Mouse (Mus musculus) heart, embryonic 14.5 days (tissue): ENCODE results near the gene Mfap1a. TPM values are rescaled to one million over a fixed set of nuclear protein-coding genes. Genes with fewer than 3 reads are reported as not detected.

Experiments used
- ATAC-seq: fragments of 200-750 bp; cut with Nextera tagmentation; 2 replicates; pipeline ENCODE4 v1.8.0; 2017; ENCODE audit warnings: low read depth, moderate TSS enrichment; ENCODE audit not compliant: insufficient number of reproducible peaks, insufficient read depth, low FRiP score
- H3K27ac ChIP-seq, 2 experiments: fragments of 200-500 bp in 1 of 2; fragments of 300-500 bp in 1 of 2; sonication (generic) in 1 of 2; replicated peaks in 1 of 2; 2 replicates each; pipeline ENCODE4 v1.5.1; 2012 to 2014; ENCODE audit warnings: low read depth in 2 of 2, low read length in 2 of 2, control low read depth in 1 of 2, mild to moderate bottlenecking in 1 of 2, mixed read lengths in 1 of 2; ENCODE audit not compliant: control insufficient read depth in 1 of 2, insufficient read depth in 1 of 2
- H3K27me3 ChIP-seq: fragments of 300-500 bp; sonication (generic); 2 replicates; pipeline ENCODE4 v1.6.1; 2014; ENCODE audit warnings: mild to moderate bottlenecking, low read length, control low read depth; ENCODE audit not compliant: control insufficient read depth, insufficient read depth
- H3K36me3 ChIP-seq: fragments of 300-500 bp; sonication (generic); 2 replicates; pipeline ENCODE4 v1.6.1; 2014; ENCODE audit warnings: mild to moderate bottlenecking, control low read depth, low read length, mixed read lengths; ENCODE audit not compliant: control insufficient read depth, insufficient read depth
- H3K4me1 ChIP-seq, 2 experiments: fragments of 200-500 bp in 1 of 2; fragments of 300-500 bp in 1 of 2; sonication (generic) in 1 of 2; 2 replicates each; pipeline ENCODE4 v1.6.1; 2012 to 2014; ENCODE audit warnings: low read length in 2 of 2, control low read depth in 1 of 2, mixed read lengths in 1 of 2; ENCODE audit not compliant: control insufficient read depth in 2 of 2, insufficient read depth in 2 of 2
- H3K4me2 ChIP-seq: fragments of 300-500 bp; sonication (generic); 2 replicates; pipeline ENCODE4 v1.6.1; 2014; ENCODE audit warnings: mild to moderate bottlenecking, low read length
- H3K4me3 ChIP-seq, 2 experiments: fragments of 200-500 bp in 1 of 2; fragments of 300-500 bp in 1 of 2; sonication (generic) in 1 of 2; 2 replicates each; pipeline ENCODE4 v1.5.1; 2012 to 2014; ENCODE audit warnings: low read length in 2 of 2, mild to moderate bottlenecking in 2 of 2, control low read depth in 1 of 2, low read depth in 1 of 2, moderate library complexity in 1 of 2; ENCODE audit not compliant: control insufficient read depth in 1 of 2, insufficient read depth in 1 of 2
- H3K9ac ChIP-seq: fragments of 300-500 bp; sonication (generic); 2 replicates; pipeline ENCODE4 v1.6.1; 2014; ENCODE audit warnings: mild to moderate bottlenecking, low read length
- H3K9me3 ChIP-seq: fragments of 300-500 bp; sonication (generic); 2 replicates; pipeline ENCODE4 v1.6.1; 2016; ENCODE audit warnings: low read length, control low read depth; ENCODE audit not compliant: control insufficient read depth
- WGBS: fragments of 180-500 bp; shearing (Covaris S2); extraction: QIAGEN DNeasy Blood & Tissue Kit; methylation state at CpG from one replicate; pipeline ENCODE4 v1.1.7; 2014; 5-methylcytosine and 5-hydroxymethylcytosine counted together
- polyA plus RNA-seq: library from polyadenylated mRNA; unstranded; fragments of >200 nt; fragmentation: Nextera tagmentation; extraction: Ambion mirVana; gene quantifications from 2 replicates; pipeline ENCODE4 v1.2.1, GENCODE M21; 2014

The Mfap1a gene
- polyA plus RNA-seq, 1 experiment from 2014 or later: 18.3 TPM

DNA sequence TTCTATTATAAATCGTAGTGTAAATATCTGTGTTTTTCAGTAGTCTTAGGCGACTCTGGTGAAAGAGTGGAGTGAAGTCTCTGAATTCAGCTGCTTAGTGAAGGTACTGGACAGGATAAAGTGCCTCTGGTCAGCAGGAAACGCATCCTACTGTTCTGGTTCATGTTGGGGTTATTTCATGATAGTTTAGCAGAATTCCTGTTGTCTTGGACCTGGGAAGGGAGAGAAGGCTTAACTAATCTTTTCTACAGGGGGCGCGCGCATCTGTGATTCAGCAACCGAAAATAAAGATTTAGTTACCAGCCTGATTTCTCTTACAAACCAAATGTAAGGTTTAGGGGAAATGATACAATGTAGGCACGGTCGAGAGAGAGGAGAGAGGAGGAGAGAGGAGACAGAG is 58.3 kb downstream of the Mfap1a start:
- H3K4me1 ChIP-seq: peaks cover 10 to 34% of the 10 kb centered on the region in 2 experiments
- H3K36me3 ChIP-seq: peaks cover 22% of the 10 kb centered on the region
- peak overlapping the region; percentile 81 for H3K4me2 ChIP-seq
- 13% methylated on average over 9 of the region's 9 CpGs for WGBS
- H3K27ac ChIP-seq: peak overlapping the region; percentile 98 to 99
- H3K9ac ChIP-seq: peak overlapping the region; percentile 80
- no peaks in the 10 kb centered on the region for H3K27me3 ChIP-seq
- no peaks in the 10 kb centered on the region for H3K9me3 ChIP-seq
- peak overlapping the region; percentile 48 to 57; a peak in 3 of 4 replicates for H3K4me3 ChIP-seq
- ATAC-seq: no peak

- 89% methylated on average over 3 of the region's 3 CpGs for WGBS
- no peak overlapping the region for H3K4me3 ChIP-seq
- H3K36me3 ChIP-seq: peaks cover 11% of the 10 kb centered on the region
- no peak overlapping the region for H3K9ac ChIP-seq
- no peaks in the 10 kb centered on the region for H3K27me3 ChIP-seq
- H3K4me1 ChIP-seq: peaks cover 12 to 33% of the 10 kb centered on the region in 2 experiments
- no peaks in the 10 kb centered on the region for H3K9me3 ChIP-seq
- H3K27ac ChIP-seq: no peak overlapping the region
- H3K4me2 ChIP-seq: no peak overlapping the region
- ATAC-seq: no peak
Observed at GRCm38 (mm10) chr2:121447006-121447405, 59.5 kb downstream of the Mfap1a start.

- no peak overlapping the region for H3K4me2 ChIP-seq
- peaks cover 15 to 34% of the 10 kb centered on the region in 2 experiments for H3K4me1 ChIP-seq
- H3K27me3 ChIP-seq: no peaks in the 10 kb centered on the region
- no peak for ATAC-seq
- no peak overlapping the region for H3K9ac ChIP-seq
- no peak overlapping the region for H3K4me3 ChIP-seq
- 71% methylated on average over 4 of the region's 4 CpGs for WGBS
- no peak overlapping the region for H3K27ac ChIP-seq
- peaks cover 8% of the 10 kb centered on the region for H3K36me3 ChIP-seq
- H3K9me3 ChIP-seq: no peaks in the 10 kb centered on the region
Observed at GRCm38 (mm10) chr2:121446506-121446905, 60.0 kb downstream of the Mfap1a start.

DNA sequence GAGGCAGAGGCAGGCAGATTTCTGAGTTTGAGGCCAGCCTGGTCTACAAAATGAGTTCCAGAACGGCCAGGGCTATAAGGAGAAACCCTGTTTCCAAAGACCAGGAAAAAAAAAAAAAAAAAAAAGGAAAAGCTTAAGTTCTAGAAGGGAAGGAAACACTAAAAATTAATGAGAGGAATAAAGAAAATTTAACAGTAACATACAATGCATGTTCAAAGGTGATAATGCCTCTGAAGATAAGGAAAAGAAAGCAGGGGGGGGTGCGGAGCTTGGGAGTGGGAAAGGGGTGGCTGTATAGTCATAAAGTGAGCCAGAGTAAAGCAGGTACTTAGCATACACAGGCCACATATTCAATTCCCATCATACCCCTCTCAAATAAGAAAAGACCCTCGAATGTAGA is 61.3 kb downstream of the Mfap1a start:
- ATAC-seq: no peak
- 79% methylated on average over 3 of the region's 3 CpGs for WGBS
- Histone ChIP-seq H3K4me1 (peaks cover 12 to 22% of the 10 kb centered on the region in 2 experiments; a peak in 3 of 4 replicates), H3K9ac (no peak overlapping the region), H3K4me3 (no peak overlapping the region), H3K4me2 (no peak overlapping the region), H3K27me3 (no peaks in the 10 kb centered on the region), H3K27ac (no peak overlapping the region), H3K36me3 (no peaks in the 10 kb centered on the region; the same call in 1 of the 2 replicates), H3K9me3 (no peaks in the 10 kb centered on the region)

- 84% methylated on average over 1 of the region's 1 CpGs for WGBS
- Histone ChIP-seq H3K9me3 (no peaks in the 10 kb centered on the region), H3K4me2 (peak within 1 kb of the TSS; percentile 97), H3K36me3 (peaks cover 8% of the 10 kb centered on the region), H3K4me3 (no peak within 1 kb of the TSS), H3K9ac (no peak within 1 kb of the TSS), H3K27me3 (no peaks in the 10 kb centered on the region), H3K4me1 (peaks cover 12 to 22% of the 10 kb centered on the region in 2 experiments; a peak in 3 of 4 replicates), H3K27ac (no peak within 1 kb of the TSS)
- ATAC-seq: no peak
Observed at GRCm38 (mm10) chr2:121444178-121444577, 62.3 kb downstream of the Mfap1a start, which contains the start of gene Ell3. TSS of gene Ell3 (minus strand) at chr2:121444278.

GRCm38 (mm10) chr2:121443068-121443349 is 63.5 kb downstream of the Mfap1a start:
- 18% methylated on average over 8 of the region's 8 CpGs for WGBS
- Histone ChIP-seq H3K27me3 (no peaks in the 10 kb centered on the region), H3K4me1 (peaks cover 11 to 21% of the 10 kb centered on the region in 2 experiments; a peak in 3 of 4 replicates), H3K9me3 (no peaks in the 10 kb centered on the region), H3K36me3 (peaks cover 19% of the 10 kb centered on the region), H3K27ac (no peak overlapping the region), H3K9ac (peak overlapping the region; percentile 70), H3K4me3 (peak overlapping the region; percentile 50 to 52), H3K4me2 (peak overlapping the region; percentile 97)
- no peak for ATAC-seq

GRCm38 (mm10) chr2:121442259-121443067 is 64.0 kb downstream of the Mfap1a start:
- peak; percentile 70; the same call in 1 of the 2 replicates for ATAC-seq
- Histone ChIP-seq H3K4me2 (peak overlapping the region; percentile 97), H3K27me3 (no peaks in the 10 kb centered on the region), H3K27ac (no peak overlapping the region), H3K4me3 (peak overlapping the region; percentile 50 to 52), H3K9ac (peak overlapping the region; percentile 70), H3K36me3 (peaks cover 25% of the 10 kb centered on the region), H3K4me1 (peaks cover 10 to 16% of the 10 kb centered on the region in 2 experiments; a peak in 3 of 4 replicates), H3K9me3 (no peaks in the 10 kb centered on the region)
- 2% methylated on average over 30 of the region's 30 CpGs for WGBS
